Mouse (Mus musculus) right cerebral cortex, postnatal 36 days (tissue): ENCODE measurements around the gene Gm20830.
"Not testable (repeated sequence)": the region's sequence is repeated elsewhere in the genome, so short reads cannot be mapped to it uniquely, and the experiment has no call there.

Source experiments
- DNase-seq, 2 experiments: peaks; one replicate each; pipeline ENCODE4 v3.0.0; 2022; ENCODE audit warnings: low spot score in 2 of 2, mixed read lengths in 1 of 2

Gm20830 gene

DNA sequence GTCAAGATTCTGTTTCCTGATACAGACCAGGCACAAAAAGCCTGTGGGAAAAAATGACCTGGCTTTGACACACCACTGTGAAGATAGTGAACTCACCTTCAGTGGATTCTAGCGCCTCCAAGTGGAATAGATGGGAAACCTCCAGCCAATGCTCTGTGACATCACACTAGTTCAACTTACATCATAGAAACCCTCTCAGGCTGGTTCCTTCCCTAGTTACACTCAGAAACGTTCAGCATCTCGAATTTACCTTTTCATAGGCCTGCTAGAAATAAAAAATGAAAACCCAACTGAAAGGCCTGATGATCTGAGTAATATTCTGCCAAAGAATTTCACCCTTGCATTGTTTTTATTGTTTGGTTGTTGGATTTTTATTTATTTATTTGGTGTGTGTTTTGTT lies at the start of gene Gm20830:
Gm20830 (minus strand) TSS at position 101 of the 400 bp plus-strand sequence.
- not testable (repeated sequence) for DNase-seq
